Mouse (Mus musculus) left cerebral cortex, adult 2 months (tissue): ENCODE measurements around the gene Il17rd. TPM values are rescaled to one million over a fixed set of nuclear protein-coding genes. Genes with fewer than 3 reads are reported as not detected.

Experiments
- DNase-seq, 2 experiments: peaks; one replicate each; pipeline ENCODE4 v3.0.0; 2021 to 2022; ENCODE audit warnings: low spot score in 2 of 2, mixed read lengths in 1 of 2; ENCODE audit errors: extremely low spot score in 1 of 2
- H3K27ac ChIP-seq: fragments of 200-600 bp; 2 replicates; pipeline ENCODE4 v1.8.1; 2022
- H3K4me3 ChIP-seq: fragments of 200-600 bp; 2 replicates; pipeline ENCODE4 v1.8.1; 2022
- CTCF ChIP-seq: fragments of 200-600 bp; IDR thresholded peaks from 2 replicates; pipeline ENCODE4 v1.8.1; 2022; ENCODE audit warnings: antibody characterized with exemption, mild to moderate bottlenecking, moderate library complexity
- intact Hi-C: fragments of 180-260 bp; cut with DNase I; formaldehyde crosslinking; loops from one replicate; pipeline ENCODE4 v1.15.1; 2025
- total RNA-seq, 2 experiments: library from RNA; stranded (reverse); gene quantifications; 2 replicates each; pipeline ENCODE4 v1.2.3; 2021

The Il17rd gene
- total RNA-seq, 2 experiments from 2014 or later, result 2.6 to 2.7 TPM

- DNase-seq, result no peak
- no peak for TF ChIP-seq CTCF
- Histone ChIP-seq H3K4me3 (no peak overlapping the region), H3K27ac (no peak overlapping the region)
- intact Hi-C loops, result no loop called here
Observed at GRCm38 (mm10) chr14:27130031-27130430, 91.3 kb downstream of the Il17rd start.

GRCm38 (mm10) chr14:27130676-27131075, 91.9 kb downstream of the Il17rd start:
- H3K4me3 ChIP-seq, result no peak overlapping the region
- intact Hi-C loops, result no loop called here
- H3K27ac ChIP-seq, result no peak overlapping the region
- no peak for DNase-seq
- no peak for TF ChIP-seq CTCF

GRCm38 (mm10) chr14:27131521-27131920, 92.8 kb downstream of the Il17rd start:
- TF ChIP-seq CTCF, result no peak
- DNase-seq, result no peak
- H3K4me3 ChIP-seq, result no peak overlapping the region
- intact Hi-C loops, result no loop called here
- no peak overlapping the region for H3K27ac ChIP-seq

- intact Hi-C loops, result no loop called here
- TF ChIP-seq CTCF, result no peak
- Histone ChIP-seq H3K27ac (no peak overlapping the region), H3K4me3 (no peak overlapping the region)
- peak in 1 of 2 experiments; percentile 41 for DNase-seq
Observed at GRCm38 (mm10) chr14:27138891-27139290, 100.2 kb downstream of the Il17rd start.

- no peak overlapping the region for H3K4me3 ChIP-seq
- intact Hi-C loops, result no loop called here
- TF ChIP-seq CTCF, result no peak
- no peak overlapping the region for H3K27ac ChIP-seq
- no peak for DNase-seq
Observed at GRCm38 (mm10) chr14:27139968-27140367, 101.2 kb downstream of the Il17rd start.

- no peak for DNase-seq
Observed at GRCm38 (mm10) chr14:27141486-27141885, 102.7 kb downstream of the Il17rd start.

GRCm38 (mm10) chr14:27142680-27143079, 103.9 kb downstream of the Il17rd start:
- no peak for TF ChIP-seq CTCF
- intact Hi-C loops, result no loop called here
- no peak overlapping the region for H3K4me3 ChIP-seq
- DNase-seq, result no peak
- H3K27ac ChIP-seq, result no peak overlapping the region

More at GRCm38 (mm10) chr14:27141486-27141885, 102.7 kb downstream of the Il17rd start:
- H3K4me3 ChIP-seq, result no peak overlapping the region
- TF ChIP-seq CTCF, result no peak
- H3K27ac ChIP-seq, result no peak overlapping the region
- intact Hi-C loops, result no loop called here

- H3K27ac ChIP-seq, result no peak overlapping the region
- intact Hi-C loops, result no loop called here
- no peak for DNase-seq
Observed at GRCm38 (mm10) chr14:27145171-27146045, 106.7 kb downstream of the Il17rd start.

GRCm38 (mm10) chr14:27147726-27148125, 109.0 kb downstream of the Il17rd start:
- DNase-seq, result no peak
- H3K4me3 ChIP-seq, result no peak overlapping the region
- intact Hi-C loops, result no loop called here
- no peak overlapping the region for H3K27ac ChIP-seq
- TF ChIP-seq CTCF, result no peak

More at GRCm38 (mm10) chr14:27145171-27146045, 106.7 kb downstream of the Il17rd start:
- TF ChIP-seq CTCF, result no peak
- H3K4me3 ChIP-seq, result no peak overlapping the region

GRCm38 (mm10) chr14:27149401-27149800, 110.7 kb downstream of the Il17rd start:
- Histone ChIP-seq H3K4me3 (no peak overlapping the region), H3K27ac (no peak overlapping the region)
- intact Hi-C loops, result no loop called here
- DNase-seq, result no peak
- no peak for TF ChIP-seq CTCF

GRCm38 (mm10) chr14:27150011-27150640, 111.4 kb downstream of the Il17rd start:
- DNase-seq, result no peak
- intact Hi-C loops, result no loop called here
- TF ChIP-seq CTCF, result no peak
- Histone ChIP-seq H3K27ac (no peak overlapping the region), H3K4me3 (no peak overlapping the region)

- Histone ChIP-seq H3K4me3 (no peak overlapping the region), H3K27ac (no peak overlapping the region)
- TF ChIP-seq CTCF, result no peak
- intact Hi-C loops, result no loop called here
- no peak for DNase-seq
Observed at GRCm38 (mm10) chr14:27151432-27151831, 112.7 kb downstream of the Il17rd start.
